22 mouse cellular contexts compared by ENCODE assay signal in the genomic region with DNA sequence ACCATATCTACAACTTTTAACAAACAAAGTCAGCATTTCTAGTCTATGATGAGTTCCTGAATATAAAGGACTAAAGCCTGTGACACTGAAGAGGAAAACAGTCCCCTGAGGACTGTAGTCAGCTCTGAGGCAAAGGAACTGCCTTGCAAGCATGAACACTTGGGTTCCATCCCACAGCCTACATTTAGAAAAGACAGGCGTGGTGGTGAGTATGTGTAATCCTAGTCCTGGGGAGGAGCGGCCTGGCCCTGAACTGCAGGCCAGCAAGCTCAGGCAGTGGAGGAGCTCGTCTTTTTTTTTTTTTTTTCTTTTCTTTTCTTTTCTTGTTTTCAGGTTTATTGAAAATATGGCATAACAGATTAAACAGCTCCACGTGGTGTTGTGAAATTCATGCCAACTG.
"Had no signal": no experiment of that assay in that cellular context is flagged by ENCODE, and none has a peak within 500 bp of the region (broad histone marks: within the 10 kb centered on the region; RNA-seq: fewer than 3 reads in every experiment).

No protein-coding gene starts in this region.

- H3K36me3 ChIP-seq: heart, embryonic 12.5 days; hindbrain, embryonic 12.5 days; hindbrain, embryonic 15.5 days; intestine, embryonic 15.5 days; limb, embryonic 15.5 days; liver, embryonic 12.5 days had no signal

- DNase-seq: heart, adult 18-20 months; heart, postnatal 10 days; heart, postnatal 4 days; kidney, adult 18-20 months; kidney, adult 8-10 months; kidney, postnatal 10 days; kidney, postnatal 4 days; left cerebral cortex, postnatal 4 days had no signal

- H3K4me2 ChIP-seq: heart, embryonic 12.5 days; hindbrain, embryonic 12.5 days; hindbrain, embryonic 15.5 days; intestine, embryonic 15.5 days; limb, embryonic 13.5 days; limb, embryonic 15.5 days; liver, embryonic 12.5 days had no signal

- H3K4me1 ChIP-seq: heart, embryonic 10.5 days; heart, embryonic 12.5 days; hindbrain, embryonic 10.5 days; hindbrain, embryonic 12.5 days; intestine, embryonic 15.5 days; limb, embryonic 13.5 days; limb, embryonic 15.5 days; liver, embryonic 12.5 days had no signal

- H3K9ac ChIP-seq: heart, embryonic 12.5 days; hindbrain, embryonic 12.5 days; hindbrain, embryonic 15.5 days; intestine, embryonic 15.5 days; limb, embryonic 13.5 days; limb, embryonic 15.5 days; liver, embryonic 12.5 days; liver, embryonic 14.5 days had no signal

- H3K27me3 ChIP-seq: heart, embryonic 12.5 days; hindbrain, embryonic 12.5 days; hindbrain, embryonic 15.5 days; intestine, embryonic 15.5 days; limb, embryonic 13.5 days; limb, embryonic 15.5 days; liver, embryonic 12.5 days had no signal

- H3K27ac ChIP-seq: heart, embryonic 10.5 days; hindbrain, embryonic 10.5 days; hindbrain, embryonic 12.5 days; hindbrain, embryonic 15.5 days; intestine, embryonic 15.5 days; layer of hippocampus, adult 2 months; limb, embryonic 13.5 days; limb, embryonic 15.5 days; liver, embryonic 12.5 days; liver, embryonic 14.5 days had no signal

- ATAC-seq: forebrain, embryonic 16.5 days; inflammation-experienced regulatory T-cells, adult 6 months; intestine, embryonic 15.5 days; intestine, postnatal 0 days; liver, embryonic 12.5 days had no signal

- H3K9me3 ChIP-seq: heart, embryonic 10.5 days; heart, embryonic 12.5 days; hindbrain, embryonic 15.5 days; intestine, embryonic 15.5 days; limb, embryonic 15.5 days; liver, embryonic 12.5 days had no signal

- H3K4me3 ChIP-seq: heart, embryonic 10.5 days; heart, embryonic 12.5 days; hindbrain, embryonic 10.5 days; hindbrain, embryonic 12.5 days; hindbrain, embryonic 15.5 days; intestine, embryonic 15.5 days; layer of hippocampus, adult 2 months; limb, embryonic 13.5 days; limb, embryonic 15.5 days; liver, embryonic 12.5 days had no signal
